Mouse (Mus musculus) lung, postnatal 10 days (tissue): ENCODE data around the gene Bag2.
"Not testable (repeated sequence)": the region's sequence is repeated elsewhere in the genome, so short reads cannot be mapped to it uniquely, and the experiment has no call there.

Experiments used
- DNase-seq: peaks from one replicate; pipeline ENCODE4 v3.0.0; 2021

Gene Bag2

GRCm38 (mm10) chr1:33749109-33749508 lies 8.5 kb downstream of the Bag2 start:
- DNase-seq: no peak

DNA sequence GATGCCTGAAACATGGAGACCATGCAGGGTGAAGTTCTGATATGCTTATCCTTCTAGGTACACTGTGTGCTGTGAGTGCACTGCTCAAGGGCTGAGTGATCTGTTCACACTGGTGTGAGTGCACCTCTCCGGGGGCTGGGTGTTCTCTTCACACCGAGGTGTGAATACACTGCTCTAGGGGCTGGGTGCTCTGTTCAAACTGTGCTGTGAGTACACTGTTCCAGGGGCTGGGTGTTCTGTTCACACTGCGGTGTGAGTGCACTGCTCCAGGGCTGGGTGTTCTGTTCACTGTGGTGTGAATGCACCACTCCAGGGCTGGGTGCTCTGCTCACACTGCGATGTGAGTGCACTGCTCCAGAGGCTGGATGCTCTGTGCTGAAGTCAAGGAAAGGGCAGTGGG lies 11.7 kb downstream of the Bag2 start:
- DNase-seq: no peak

- DNase-seq: not testable (repeated sequence)
Measured at GRCm38 (mm10) chr1:33744815-33745214, 12.8 kb downstream of the Bag2 start.

GRCm38 (mm10) chr1:33742903-33743302 lies 14.7 kb downstream of the Bag2 start:
- DNase-seq: peak; percentile 20

GRCm38 (mm10) chr1:33739302-33739701 lies 18.3 kb downstream of the Bag2 start:
- peak; percentile 89 for DNase-seq

GRCm38 (mm10) chr1:33738681-33739278 lies 18.8 kb downstream of the Bag2 start:
- DNase-seq: no peak

DNA sequence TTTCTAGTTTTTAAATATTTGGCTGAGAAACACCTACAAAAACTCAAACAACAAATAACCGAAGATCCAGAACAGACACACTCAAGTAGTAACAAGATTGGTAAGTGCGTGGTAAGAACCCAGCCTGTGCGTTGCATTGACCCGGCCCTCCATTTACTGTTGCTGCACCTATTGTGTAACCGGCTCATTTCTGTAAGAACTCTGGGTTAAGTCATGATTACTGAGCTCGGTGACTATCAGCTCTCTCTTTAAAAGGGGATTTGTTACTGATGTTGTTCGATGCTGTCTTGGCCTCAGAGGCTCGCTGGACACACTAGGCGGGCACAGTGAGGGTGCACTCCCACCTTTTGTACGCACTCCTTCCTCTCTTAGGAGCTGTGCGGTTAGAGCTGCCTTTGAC lies 19.3 kb downstream of the Bag2 start:
- DNase-seq: no peak

GRCm38 (mm10) chr1:33734001-33734685 lies 23.5 kb downstream of the Bag2 start:
- no peak for DNase-seq

GRCm38 (mm10) chr1:33733044-33733443 lies 24.6 kb downstream of the Bag2 start:
- no peak for DNase-seq

DNA sequence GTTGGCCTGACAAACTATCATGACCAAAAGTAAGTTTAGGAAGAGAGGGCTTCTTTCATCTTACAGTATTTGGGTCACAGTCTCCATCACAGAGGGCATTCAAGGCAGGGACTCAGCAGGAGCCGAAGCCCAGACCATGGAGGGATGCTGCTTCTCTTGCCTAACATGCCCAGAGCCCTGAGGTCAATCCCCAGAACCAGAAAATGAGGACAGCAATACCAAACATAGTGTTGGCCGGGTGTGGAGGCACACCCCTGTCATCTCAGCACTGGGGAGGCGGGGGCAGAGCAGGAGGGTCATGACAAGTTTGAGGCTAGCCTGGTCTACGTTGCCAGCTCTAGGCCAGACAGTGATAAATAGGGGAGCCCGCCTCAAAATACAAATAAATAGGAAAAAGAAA lies 32.5 kb downstream of the Bag2 start:
- no peak for DNase-seq

- no peak for DNase-seq
Measured at GRCm38 (mm10) chr1:33724516-33724915, 33.1 kb downstream of the Bag2 start.

DNA sequence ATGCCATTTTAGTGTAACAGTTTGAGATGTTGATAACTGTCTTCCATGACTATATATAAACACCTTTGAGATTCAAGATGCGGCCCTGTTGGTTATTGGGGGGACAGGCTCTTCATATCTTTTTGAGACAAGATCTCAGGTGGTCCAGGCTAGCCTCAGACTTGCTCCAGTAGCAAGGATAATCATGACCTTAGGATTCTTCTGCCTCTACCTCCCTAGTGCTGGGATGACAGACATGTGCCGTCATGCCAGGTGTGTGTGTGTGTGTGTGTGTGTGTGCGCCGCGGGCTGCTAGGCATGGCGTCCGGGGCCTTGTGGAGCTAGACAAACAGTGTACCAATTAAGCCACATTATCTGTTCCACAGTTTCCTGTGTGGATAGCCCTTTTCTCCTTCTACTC lies 36.6 kb downstream of the Bag2 start:
- DNase-seq: no peak

DNA sequence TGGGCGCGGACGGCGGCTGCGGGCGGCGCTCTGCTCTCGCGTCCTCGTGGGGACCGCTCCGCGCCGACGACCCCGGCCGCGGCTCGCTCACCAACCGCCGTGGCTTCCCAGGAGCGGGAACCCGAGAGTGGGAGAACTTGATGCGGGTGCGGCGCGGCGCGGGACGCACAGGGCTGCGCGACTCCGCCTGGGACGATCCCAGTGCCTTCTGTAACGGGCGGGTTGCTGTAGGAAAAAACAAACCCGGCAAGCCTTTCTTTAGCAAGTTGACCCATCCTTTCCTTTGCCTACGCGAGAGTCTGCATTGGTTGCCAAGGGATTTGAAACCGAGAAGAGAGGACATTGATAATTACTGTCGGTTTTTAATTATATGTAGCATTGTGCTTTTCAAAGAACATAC lies 37.4 kb downstream of the Bag2 start:
- DNase-seq: peak; percentile 16

- DNase-seq: peak; percentile 78
Measured at GRCm38 (mm10) chr1:33719733-33720225, 37.8 kb downstream of the Bag2 start, which contains the start of gene Rab23. Rab23 (plus strand) TSS chr1:33719887.

DNA sequence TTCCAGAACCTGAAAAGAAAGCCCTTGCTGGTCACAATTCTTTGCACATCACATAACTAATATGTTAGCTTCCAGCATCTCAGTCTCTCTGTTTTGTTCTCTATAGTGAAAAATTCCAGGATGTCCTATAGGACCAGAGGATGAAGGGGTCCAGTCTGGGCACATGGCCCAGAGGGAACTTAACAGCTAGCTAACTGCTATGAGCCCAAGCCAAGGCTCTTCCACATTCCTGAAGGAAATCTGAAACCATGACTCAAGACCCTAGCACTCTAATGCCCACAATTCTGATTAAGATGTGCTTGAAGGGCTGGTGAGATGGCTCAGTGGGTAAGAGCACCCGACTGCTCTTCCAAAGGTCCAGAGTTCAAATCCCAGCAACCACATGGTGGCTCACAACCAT lies 40.0 kb downstream of the Bag2 start:
- DNase-seq: no peak

GRCm38 (mm10) chr1:33714796-33715195 lies 42.8 kb downstream of the Bag2 start:
- peak; percentile 12 for DNase-seq

- DNase-seq: no peak
Measured at GRCm38 (mm10) chr1:33712026-33712425, 45.6 kb downstream of the Bag2 start.

- DNase-seq: no peak
Measured at GRCm38 (mm10) chr1:33709615-33710014, 48.0 kb downstream of the Bag2 start.

DNA sequence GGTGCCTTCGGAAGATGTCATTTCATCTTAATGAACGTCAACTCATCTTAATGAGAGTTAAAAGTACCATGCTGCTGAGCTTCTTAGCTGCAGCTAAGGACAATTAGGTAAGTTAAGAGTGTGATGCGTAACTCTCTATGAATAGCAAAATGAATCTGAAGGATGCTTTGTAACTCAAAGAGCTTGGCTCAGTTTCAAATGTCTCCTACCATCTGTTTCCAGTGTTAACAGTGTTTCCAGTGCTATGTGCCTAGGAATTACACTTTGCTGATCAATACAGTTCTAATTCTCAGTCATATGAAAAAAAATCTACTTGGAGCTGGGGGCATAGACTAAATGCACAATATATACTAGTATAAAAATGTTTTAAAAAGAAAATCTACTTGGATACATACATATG lies 56.4 kb downstream of the Bag2 start:
- no peak for DNase-seq

DNA sequence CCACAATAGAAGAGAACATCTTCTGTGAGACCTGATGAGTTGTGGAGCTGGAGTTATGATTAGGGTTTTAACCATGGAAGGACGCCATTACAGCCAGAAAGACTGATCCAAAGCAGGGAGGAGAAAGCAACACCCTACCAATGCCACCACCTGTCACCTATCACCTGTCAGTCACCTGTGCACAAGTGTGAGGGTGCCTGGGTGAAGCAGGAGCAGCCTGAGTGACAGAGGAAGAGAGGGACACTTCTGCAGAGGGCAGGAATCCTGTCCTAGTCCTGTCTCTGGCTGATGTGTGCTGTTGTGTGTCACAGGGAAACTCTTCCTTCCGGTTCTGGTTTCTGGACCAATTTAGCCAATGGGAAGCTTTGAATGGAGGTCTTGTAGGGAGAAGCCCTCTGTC lies 61.6 kb downstream of the Bag2 start:
- no peak for DNase-seq
